Mouse (Mus musculus) stomach, embryonic 15.5 days (tissue): Measurements from ENCODE around the gene Eml6. TPM values are rescaled to one million over a fixed set of nuclear protein-coding genes. Genes with fewer than 3 reads are reported as not detected.
"Not testable (repeated sequence)": the region's sequence is repeated elsewhere in the genome, so short reads cannot be mapped to it uniquely, and the experiment has no call there.

Source experiments
- ATAC-seq: fragments of 200-750 bp; cut with Nextera tagmentation; 2 replicates; pipeline ENCODE4 v1.8.0; 2017; ENCODE audit warnings: low read depth, moderate number of reproducible peaks, moderate TSS enrichment; ENCODE audit not compliant: insufficient read depth, low FRiP score
- H3K27ac ChIP-seq: fragments of 300-500 bp; sonication (generic); 2 replicates; pipeline ENCODE4 v1.5.1; 2015; ENCODE audit warnings: mild to moderate bottlenecking, inconsistent platforms
- H3K27me3 ChIP-seq: fragments of 300-500 bp; sonication (generic); replicated peaks from 2 replicates; pipeline ENCODE4 v1.6.1; 2015; ENCODE audit warnings: inconsistent platforms
- H3K36me3 ChIP-seq: fragments of 300-500 bp; sonication (generic); 2 replicates; pipeline ENCODE4 v1.6.1; 2015; ENCODE audit warnings: inconsistent platforms
- H3K4me1 ChIP-seq: fragments of 300-500 bp; sonication (generic); 2 replicates; pipeline ENCODE4 v1.6.1; 2015; ENCODE audit warnings: inconsistent platforms
- H3K4me2 ChIP-seq: fragments of 300-500 bp; sonication (generic); 2 replicates; pipeline ENCODE4 v1.6.1; 2015; ENCODE audit warnings: mild to moderate bottlenecking, inconsistent platforms
- H3K4me3 ChIP-seq: fragments of 300-500 bp; sonication (generic); replicated peaks from 2 replicates; pipeline ENCODE4 v1.5.1; 2015; ENCODE audit warnings: inconsistent platforms
- H3K9ac ChIP-seq: fragments of 300-500 bp; sonication (generic); 2 replicates; pipeline ENCODE4 v1.6.1; 2015; ENCODE audit warnings: inconsistent platforms
- H3K9me3 ChIP-seq: fragments of 300-500 bp; sonication (generic); 2 replicates; pipeline ENCODE4 v1.6.1; 2016; ENCODE audit warnings: inconsistent platforms
- WGBS: fragments of 180-500 bp; shearing (Covaris S2); methylation state at CpG from one replicate; pipeline ENCODE4 v1.1.7; 2015; 5-methylcytosine and 5-hydroxymethylcytosine counted together
- polyA plus RNA-seq: library from polyadenylated mRNA; unstranded; fragments of >200 nt; fragmentation: Nextera tagmentation; extraction: Ambion mirVana; gene quantifications from 2 replicates; pipeline ENCODE4 v1.2.1, GENCODE M21; 2015

The Eml6 gene
- polyA plus RNA-seq, 1 experiment from 2014 or later, result 0.65 TPM

GRCm38 (mm10) chr11:29839781-29840180 lies 186.1 kb downstream of the Eml6 start:
- 25% methylated on average over 3 of the region's 3 CpGs for WGBS
- no peaks in the 10 kb centered on the region for H3K27me3 ChIP-seq
- H3K4me2 ChIP-seq, result no peak overlapping the region
- H3K4me3 ChIP-seq, result no peak overlapping the region
- H3K27ac ChIP-seq, result no peak overlapping the region
- 0 out of 2 replicates have a peak, but pooled peaks cover 2% of the 10 kb centered on the region for H3K4me1 ChIP-seq
- H3K36me3 ChIP-seq, result no peaks in the 10 kb centered on the region
- peak; percentile 70; the same call in 1 of the 2 replicates for ATAC-seq
- no peak overlapping the region for H3K9ac ChIP-seq
- no peaks in the 10 kb centered on the region for H3K9me3 ChIP-seq

GRCm38 (mm10) chr11:29837066-29837465 lies 188.8 kb downstream of the Eml6 start:
- ATAC-seq, result no peak
- Histone ChIP-seq H3K36me3 (no peaks in the 10 kb centered on the region), H3K9me3 (no peaks in the 10 kb centered on the region), H3K27ac (no peak overlapping the region), H3K27me3 (no peaks in the 10 kb centered on the region), H3K4me3 (no peak overlapping the region), H3K9ac (no peak overlapping the region), H3K4me1 (0 out of 2 replicates have a peak, but pooled peaks cover 2% of the 10 kb centered on the region), H3K4me2 (no peak overlapping the region)

- Histone ChIP-seq H3K27me3 (peaks cover 14% of the 10 kb centered on the region; the same call in 1 of the 2 replicates), H3K27ac (no peak overlapping the region), H3K9me3 (no peaks in the 10 kb centered on the region), H3K36me3 (no peaks in the 10 kb centered on the region), H3K4me3 (no peak overlapping the region), H3K4me1 (peaks cover 8% of the 10 kb centered on the region), H3K9ac (no peak overlapping the region), H3K4me2 (no peak overlapping the region)
- 74% methylated on average over 2 of the region's 2 CpGs for WGBS
- ATAC-seq, result no peak
Observed at GRCm38 (mm10) chr11:29827729-29828128, 198.1 kb downstream of the Eml6 start.

DNA sequence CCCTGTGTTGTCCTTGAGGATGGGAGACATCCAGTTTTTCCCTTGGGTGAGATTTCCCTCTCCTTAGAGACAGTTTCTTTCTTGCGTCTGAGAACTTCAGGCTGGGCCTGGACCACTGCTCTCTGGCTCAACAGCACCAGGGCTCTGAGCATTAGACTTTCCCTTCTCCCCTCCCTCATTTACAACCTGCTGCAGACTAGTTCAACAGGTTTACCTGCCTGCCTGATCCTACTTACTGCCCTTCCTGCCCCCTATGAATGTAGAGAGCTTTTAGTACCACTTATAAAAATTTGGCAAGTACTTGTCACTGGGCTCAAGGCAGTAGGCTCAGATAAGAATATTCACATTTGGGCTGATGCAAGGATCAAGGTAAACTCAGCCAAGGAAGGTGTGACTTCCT lies 199.8 kb downstream of the Eml6 start:
- Histone ChIP-seq H3K4me1 (peaks cover 8% of the 10 kb centered on the region), H3K36me3 (no peaks in the 10 kb centered on the region), H3K9me3 (no peaks in the 10 kb centered on the region), H3K4me3 (no peak overlapping the region), H3K9ac (no peak overlapping the region), H3K27me3 (peaks cover 14% of the 10 kb centered on the region; the same call in 1 of the 2 replicates), H3K27ac (no peak overlapping the region), H3K4me2 (no peak overlapping the region)
- ATAC-seq, result no peak
- WGBS, result 83% methylated on average over 1 of the region's 1 CpGs

- not testable (repeated sequence) for H3K36me3 ChIP-seq, ATAC-seq, H3K9ac ChIP-seq, H3K4me1 ChIP-seq, H3K27ac ChIP-seq, H3K9me3 ChIP-seq
- 29% methylated on average over 21 of the region's 21 CpGs for WGBS
- Histone ChIP-seq H3K27me3 (peaks cover 14% of the 10 kb centered on the region; the same call in 1 of the 2 replicates), H3K4me3 (peak within 1 kb of the TSS; percentile 27), H3K4me2 (peak within 1 kb of the TSS; percentile 58)
Observed at GRCm38 (mm10) chr11:29825271-29825718, 200.5 kb downstream of the Eml6 start, which contains the start of gene 4931440F15Rik. 4931440F15Rik (minus strand) TSS chr11:29825668.

DNA sequence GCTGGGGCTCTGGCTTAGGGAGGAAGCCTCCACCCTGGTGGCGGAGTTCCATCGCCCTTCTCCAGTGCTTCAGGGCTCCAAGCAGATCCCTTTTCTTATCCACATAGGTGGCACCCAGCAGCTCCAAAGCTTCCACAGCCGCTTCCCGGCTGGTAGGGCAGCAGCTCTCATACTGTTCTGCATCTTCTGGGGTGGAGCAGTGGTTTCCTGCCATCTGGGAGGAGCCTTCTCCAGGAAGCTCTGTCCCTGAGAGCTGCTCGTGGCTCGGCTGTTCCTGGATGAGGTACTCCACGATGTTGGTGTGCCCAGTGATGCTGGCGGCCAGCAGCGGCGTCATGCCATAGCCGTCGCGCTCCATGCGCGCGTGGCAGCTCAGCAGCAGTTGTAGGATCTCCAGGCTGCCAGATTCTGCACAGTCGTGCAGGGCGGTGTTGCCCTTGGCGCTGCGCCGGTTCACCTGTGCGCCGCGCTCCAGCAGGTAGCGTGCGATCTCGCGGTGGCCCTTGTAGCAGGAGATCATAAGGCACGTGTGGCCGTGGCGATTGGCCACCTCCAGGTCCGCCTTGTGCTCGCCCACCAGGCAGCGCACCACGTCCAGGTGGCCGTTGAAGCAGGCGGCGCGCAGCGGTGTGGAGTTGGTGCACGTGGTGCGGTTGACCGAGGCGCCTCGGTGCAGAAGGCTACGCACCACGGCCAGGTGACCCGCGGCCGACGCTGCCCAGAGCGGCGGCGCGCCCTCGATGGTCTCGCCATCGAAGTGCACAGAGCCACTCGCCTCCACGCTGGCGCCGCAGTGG lies 201.2 kb downstream of the Eml6 start:
- Histone ChIP-seq H3K4me3 (peak overlapping the region; percentile 27), H3K4me2 (peak overlapping the region; percentile 58), H3K27me3 (peaks cover 14% of the 10 kb centered on the region; the same call in 1 of the 2 replicates)
- not testable (repeated sequence) for H3K9ac ChIP-seq, H3K4me1 ChIP-seq, H3K36me3 ChIP-seq, H3K27ac ChIP-seq, H3K9me3 ChIP-seq
- peak; percentile 59 for ATAC-seq
- WGBS, result 13% methylated on average over 47 of the region's 62 CpGs

GRCm38 (mm10) chr11:29823141-29823540 lies 202.7 kb downstream of the Eml6 start:
- Histone ChIP-seq H3K27ac (no peak overlapping the region), H3K4me3 (no peak overlapping the region), H3K9ac (no peak overlapping the region), H3K4me1 (peaks cover 8% of the 10 kb centered on the region), H3K4me2 (no peak overlapping the region), H3K9me3 (no peaks in the 10 kb centered on the region), H3K36me3 (no peaks in the 10 kb centered on the region), H3K27me3 (peaks cover 14% of the 10 kb centered on the region; the same call in 1 of the 2 replicates)
- no peak for ATAC-seq
- WGBS, result 66% methylated on average over 2 of the region's 2 CpGs

DNA sequence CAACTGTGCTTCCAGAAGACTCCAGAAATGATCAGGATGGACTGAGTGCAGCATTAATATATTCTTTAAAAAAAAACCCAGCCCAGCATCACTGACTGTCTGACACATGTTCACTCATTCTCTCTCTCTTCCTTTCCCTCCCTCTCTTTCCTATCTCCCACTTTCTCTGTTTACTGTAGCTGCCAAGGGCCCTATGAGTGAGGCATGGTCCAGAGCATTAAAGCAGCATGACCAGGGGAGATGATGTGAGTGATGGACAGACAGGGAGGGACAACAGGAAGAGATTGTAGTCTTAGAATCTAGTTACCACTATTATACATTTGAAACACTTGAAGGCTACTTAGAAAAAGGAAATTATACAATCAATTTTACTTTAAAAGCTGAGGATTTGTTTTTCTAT lies 210.2 kb downstream of the Eml6 start:
- no peak overlapping the region for H3K27ac ChIP-seq
- H3K27me3 ChIP-seq, result no peaks in the 10 kb centered on the region
- H3K9me3 ChIP-seq, result no peaks in the 10 kb centered on the region
- H3K4me2 ChIP-seq, result no peak overlapping the region
- H3K9ac ChIP-seq, result no peak overlapping the region
- no peaks in the 10 kb centered on the region for H3K4me1 ChIP-seq
- no peak for ATAC-seq
- H3K36me3 ChIP-seq, result no peaks in the 10 kb centered on the region
- H3K4me3 ChIP-seq, result no peak overlapping the region

GRCm38 (mm10) chr11:29815261-29815660 lies 210.6 kb downstream of the Eml6 start:
- Histone ChIP-seq H3K4me2 (no peak overlapping the region), H3K27ac (no peak overlapping the region), H3K4me3 (no peak overlapping the region), H3K9me3 (no peaks in the 10 kb centered on the region), H3K4me1 (no peaks in the 10 kb centered on the region), H3K36me3 (no peaks in the 10 kb centered on the region), H3K27me3 (no peaks in the 10 kb centered on the region), H3K9ac (no peak overlapping the region)
- WGBS, result 81% methylated on average over 3 of the region's 3 CpGs
- ATAC-seq, result peak; percentile 96

GRCm38 (mm10) chr11:29813267-29813666 lies 212.6 kb downstream of the Eml6 start:
- Histone ChIP-seq H3K36me3 (no peaks in the 10 kb centered on the region), H3K27me3 (no peaks in the 10 kb centered on the region), H3K9ac (no peak overlapping the region), H3K9me3 (no peaks in the 10 kb centered on the region), H3K4me3 (no peak overlapping the region), H3K4me1 (peaks cover 3% of the 10 kb centered on the region; the same call in 1 of the 2 replicates), H3K27ac (no peak overlapping the region), H3K4me2 (no peak overlapping the region)
- no peak for ATAC-seq
- 81% methylated on average over 1 of the region's 1 CpGs for WGBS

GRCm38 (mm10) chr11:29812475-29812874 lies 213.4 kb downstream of the Eml6 start:
- H3K27me3 ChIP-seq, result no peaks in the 10 kb centered on the region
- WGBS, result 59% methylated on average over 3 of the region's 3 CpGs

GRCm38 (mm10) chr11:29810324-29810723 lies 215.5 kb downstream of the Eml6 start:
- WGBS, result 75% methylated on average over 3 of the region's 3 CpGs
- H3K4me3 ChIP-seq, result no peak overlapping the region
- H3K4me1 ChIP-seq, result peaks cover 3% of the 10 kb centered on the region; the same call in 1 of the 2 replicates
- no peaks in the 10 kb centered on the region for H3K9me3 ChIP-seq
- H3K4me2 ChIP-seq, result no peak overlapping the region
- H3K36me3 ChIP-seq, result no peaks in the 10 kb centered on the region
- no peaks in the 10 kb centered on the region for H3K27me3 ChIP-seq
- no peak overlapping the region for H3K9ac ChIP-seq
- ATAC-seq, result no peak
- H3K27ac ChIP-seq, result no peak overlapping the region

More at GRCm38 (mm10) chr11:29812475-29812874, 213.4 kb downstream of the Eml6 start:
- Histone ChIP-seq H3K9me3 (no peaks in the 10 kb centered on the region), H3K36me3 (no peaks in the 10 kb centered on the region), H3K4me3 (no peak overlapping the region), H3K4me2 (no peak overlapping the region), H3K27ac (no peak overlapping the region), H3K4me1 (peaks cover 3% of the 10 kb centered on the region; the same call in 1 of the 2 replicates), H3K9ac (no peak overlapping the region)
- ATAC-seq, result no peak
